Mouse (Mus musculus): ENCODE measurements at regions not wholly inside any gene's neighbourhood (a gene's known extent, or its start where the extent isn't known, plus 50 kb on each side); places are given as distances from the start of the nearest gene placed in this dataset.
A peak's percentile ranks its signal among the peaks of the same experiment; 100 is the strongest.

- peak in 1 of 2 experiments; percentile 35 for DNase-seq
- intact Hi-C loops (cut with DNase I), result no loop called here
Measured at GRCm38 (mm10) chr4:33747316-33747895, 177.0 kb upstream of the Cnr1 start.

GRCm38 (mm10) chr4:33767721-33768120 is 156.7 kb upstream of the Cnr1 start:
- DNase-seq, result no peak
- intact Hi-C loops (cut with DNase I), result no loop called here

- no peak for DNase-seq
- intact Hi-C loops (cut with DNase I), result no loop called here
Measured at GRCm38 (mm10) chr4:33786027-33786426, 138.4 kb upstream of the Cnr1 start.

GRCm38 (mm10) chr4:33786958-33787357 is 137.4 kb upstream of the Cnr1 start:
- intact Hi-C loops (cut with DNase I), result no loop called here
- no peak for DNase-seq

- DNase-seq, result no peak
- intact Hi-C loops (cut with DNase I), result no loop called here
Measured at GRCm38 (mm10) chr4:33793398-33793797, 131.0 kb upstream of the Cnr1 start.

GRCm38 (mm10) chr4:33795461-33795860 is 128.9 kb upstream of the Cnr1 start:
- intact Hi-C loops (cut with DNase I), result no loop called here
- DNase-seq, result no peak

- no peak for DNase-seq
- intact Hi-C loops (cut with DNase I), result no loop called here
Measured at GRCm38 (mm10) chr4:33797964-33798363, 126.4 kb upstream of the Cnr1 start.

- DNase-seq, result no peak
- intact Hi-C loops (cut with DNase I), result no loop called here
Measured at GRCm38 (mm10) chr4:33798654-33799053, 125.7 kb upstream of the Cnr1 start.

- intact Hi-C loops (cut with DNase I), result no loop called here
Measured at GRCm38 (mm10) chr4:33799110-33799509, 125.3 kb upstream of the Cnr1 start.

GRCm38 (mm10) chr4:33799831-33800230 is 124.6 kb upstream of the Cnr1 start:
- intact Hi-C loops (cut with DNase I), result no loop called here
- peak in 1 of 2 experiments; percentile 2 for DNase-seq

More at GRCm38 (mm10) chr4:33799110-33799509, 125.3 kb upstream of the Cnr1 start:
- DNase-seq, result no peak

- intact Hi-C loops (cut with DNase I), result no loop called here
- no peak for DNase-seq
Measured at GRCm38 (mm10) chr4:33812338-33812737, 112.1 kb upstream of the Cnr1 start.

GRCm38 (mm10) chr4:33823850-33824249 is 100.5 kb upstream of the Cnr1 start:
- intact Hi-C loops (cut with DNase I), result no loop called here
- DNase-seq, result no peak

GRCm38 (mm10) chr4:33833134-33833533 is 91.3 kb upstream of the Cnr1 start:
- intact Hi-C loops (cut with DNase I), result no loop called here
- no peak for DNase-seq

- no peak for DNase-seq
Measured at GRCm38 (mm10) chr4:33838436-33838835, 86.0 kb upstream of the Cnr1 start.

GRCm38 (mm10) chr4:33840119-33840518 is 84.3 kb upstream of the Cnr1 start:
- intact Hi-C loops (cut with DNase I), result no loop called here
- DNase-seq, result no peak

More at GRCm38 (mm10) chr4:33838436-33838835, 86.0 kb upstream of the Cnr1 start:
- intact Hi-C loops (cut with DNase I), result no loop called here

GRCm38 (mm10) chr4:33845611-33846395 is 78.6 kb upstream of the Cnr1 start:
- intact Hi-C loops (cut with DNase I), result no loop called here
- DNase-seq, result no peak

GRCm38 (mm10) chr4:33850249-33850648 is 74.1 kb upstream of the Cnr1 start:
- intact Hi-C loops (cut with DNase I), result no loop called here
- no peak for DNase-seq

- DNase-seq, result no peak
- intact Hi-C loops (cut with DNase I), result no loop called here
Measured at GRCm38 (mm10) chr4:33852294-33852693, 72.1 kb upstream of the Cnr1 start.

GRCm38 (mm10) chr4:33855112-33855511 is 69.3 kb upstream of the Cnr1 start:
- intact Hi-C loops (cut with DNase I), result no loop called here

GRCm38 (mm10) chr4:33867126-33867525 is 57.3 kb upstream of the Cnr1 start:
- intact Hi-C loops (cut with DNase I), result no loop called here
- no peak for DNase-seq

More at GRCm38 (mm10) chr4:33855112-33855511, 69.3 kb upstream of the Cnr1 start:
- DNase-seq, result no peak

- intact Hi-C loops (cut with DNase I), result no loop called here
- no peak for DNase-seq
Measured at GRCm38 (mm10) chr4:33869317-33869716, 55.1 kb upstream of the Cnr1 start.
